Mouse (Mus musculus) limb, embryonic 11.5 days (tissue): Measurements from ENCODE around the gene Cnot2. TPM values are rescaled to one million over a fixed set of nuclear protein-coding genes. Genes with fewer than 3 reads are reported as not detected.
"Not testable (repeated sequence)": the region's sequence is repeated elsewhere in the genome, so short reads cannot be mapped to it uniquely, and the experiment has no call there.

Experiments used
- ATAC-seq: fragments of 200-750 bp; cut with Nextera tagmentation; 2 replicates; pipeline ENCODE4 v1.8.0; 2017; ENCODE audit warnings: low read depth; ENCODE audit not compliant: insufficient number of reproducible peaks, low FRiP score, low TSS enrichment
- DNase-seq: peaks from one replicate; pipeline ENCODE4 v3.0.0-alpha.2; 2015; ENCODE audit warnings: low spot score
- H3K27ac ChIP-seq: fragments of 300-500 bp; sonication (generic); replicated peaks from 2 replicates; pipeline ENCODE4 v1.5.1; 2014; ENCODE audit warnings: low read depth, mild to moderate bottlenecking, low read length
- H3K27me3 ChIP-seq: fragments of 300-500 bp; sonication (generic); 2 replicates; pipeline ENCODE4 v1.6.1; 2014; ENCODE audit warnings: mild to moderate bottlenecking, low read length, mixed read lengths; ENCODE audit not compliant: control insufficient read depth, insufficient read depth
- H3K36me3 ChIP-seq: fragments of 300-500 bp; sonication (generic); 2 replicates; pipeline ENCODE4 v1.6.1; 2014; ENCODE audit warnings: mild to moderate bottlenecking, low read length, moderate library complexity, mixed read lengths; ENCODE audit not compliant: control insufficient read depth, insufficient read depth
- H3K4me1 ChIP-seq: fragments of 300-500 bp; sonication (generic); 2 replicates; pipeline ENCODE4 v1.6.1; 2014; ENCODE audit warnings: low read length, mixed read lengths; ENCODE audit not compliant: control insufficient read depth, insufficient read depth
- H3K4me2 ChIP-seq: fragments of 300-500 bp; sonication (generic); 2 replicates; pipeline ENCODE4 v1.6.1; 2014; ENCODE audit warnings: low read depth, mild to moderate bottlenecking, moderate library complexity; ENCODE audit not compliant: severe bottlenecking
- H3K4me3 ChIP-seq: fragments of 300-500 bp; sonication (generic); 2 replicates; pipeline ENCODE4 v1.5.1; 2014; ENCODE audit warnings: low read depth, low read length
- H3K9ac ChIP-seq: fragments of 300-500 bp; sonication (generic); 2 replicates; pipeline ENCODE4 v1.6.1; 2014; ENCODE audit warnings: mild to moderate bottlenecking, low read length
- H3K9me3 ChIP-seq: fragments of 300-500 bp; sonication (generic); 2 replicates; pipeline ENCODE4 v1.6.1; 2016; ENCODE audit warnings: low read length; ENCODE audit not compliant: control insufficient read depth
- WGBS: fragments of 180-500 bp; shearing (Covaris S2); extraction: QIAGEN DNeasy Blood & Tissue Kit; methylation state at CpG from one replicate; pipeline ENCODE4 v1.1.7; 2014; 5-methylcytosine and 5-hydroxymethylcytosine counted together
- polyA plus RNA-seq: library from polyadenylated mRNA; unstranded; fragments of >200 nt; fragmentation: Nextera tagmentation; extraction: Ambion mirVana; gene quantifications from 2 replicates; pipeline ENCODE4 v1.2.1, GENCODE M21; 2014

Cnot2 gene
- polyA plus RNA-seq, 1 experiment from 2014 or later: 162 TPM

DNA sequence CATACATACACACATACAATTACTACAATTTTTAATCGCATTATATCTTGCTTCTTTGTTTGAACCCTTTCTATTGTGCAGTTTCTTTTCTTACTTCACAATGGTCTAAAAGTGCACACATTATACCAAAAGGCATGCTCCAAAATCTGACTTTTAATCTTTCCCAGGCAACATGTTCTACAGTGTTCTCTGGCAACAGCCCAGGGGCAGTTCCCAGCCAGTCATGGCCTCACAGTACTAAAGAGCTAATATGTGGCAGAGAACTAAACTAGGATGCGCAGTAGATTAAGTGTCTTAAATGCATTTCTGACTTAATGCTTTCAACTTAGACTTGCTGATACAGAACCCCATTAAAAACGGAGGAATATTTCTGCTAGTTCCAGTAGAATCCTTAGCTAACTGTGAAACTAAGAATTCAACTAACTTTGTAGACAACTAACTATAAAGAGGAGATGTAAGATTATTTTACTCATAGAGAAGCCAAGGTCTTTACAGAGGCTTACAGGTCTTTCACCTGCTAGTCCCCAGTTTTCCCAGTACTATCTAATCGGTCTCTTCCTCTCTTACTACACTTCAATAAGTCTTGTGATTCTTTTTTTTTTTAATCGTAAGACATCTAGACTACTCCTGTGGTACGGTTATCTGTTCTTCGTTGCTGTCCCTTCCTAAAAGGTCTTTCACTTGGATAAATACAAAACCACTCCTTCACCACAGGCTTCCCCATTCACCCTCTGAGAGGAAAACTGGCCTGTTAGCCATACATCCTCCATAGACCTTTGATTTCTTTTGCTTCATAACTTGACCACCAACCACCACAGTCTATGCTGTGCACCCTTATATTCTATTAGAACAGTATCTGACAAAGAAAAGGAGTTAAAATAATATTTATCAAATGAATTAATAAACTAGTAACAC is 13.6 kb downstream of the Cnot2 start:
- Histone ChIP-seq H3K4me2 (no peak overlapping the region), H3K27ac (no peak overlapping the region), H3K9me3 (no peaks in the 10 kb centered on the region), H3K4me1 (no peaks in the 10 kb centered on the region), H3K27me3 (no peaks in the 10 kb centered on the region), H3K9ac (no peak overlapping the region), H3K4me3 (no peak overlapping the region), H3K36me3 (no peaks in the 10 kb centered on the region)
- ATAC-seq (no peak), DNase-seq (no peak)
- WGBS: 91% methylated on average over 7 of the region's 7 CpGs

DNA sequence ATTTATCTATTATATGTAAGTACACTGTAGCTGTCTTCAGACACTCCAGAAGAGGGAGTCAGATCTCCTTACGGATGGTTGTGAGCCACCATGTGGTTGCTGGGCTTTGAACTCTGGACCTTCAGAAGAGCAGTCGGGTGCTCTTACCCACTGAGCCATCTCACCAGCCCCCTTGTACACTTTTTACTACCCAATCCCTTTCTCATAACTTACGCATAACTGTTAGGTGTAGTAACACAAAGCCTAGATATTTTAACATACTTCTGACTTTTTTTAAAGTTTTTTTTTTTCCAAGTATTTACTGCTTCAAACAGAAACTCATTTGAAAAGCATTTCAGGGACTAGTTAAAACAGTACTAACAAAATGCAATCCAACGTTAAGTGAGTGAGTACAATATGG is 14.8 kb downstream of the Cnot2 start:
- H3K4me2 ChIP-seq, H3K9ac ChIP-seq, H3K27me3 ChIP-seq, H3K9me3 ChIP-seq, H3K4me3 ChIP-seq, DNase-seq, H3K36me3 ChIP-seq, H3K27ac ChIP-seq, H3K4me1 ChIP-seq, ATAC-seq: not testable (repeated sequence)
- 86% methylated on average over 4 of the region's 4 CpGs for WGBS

DNA sequence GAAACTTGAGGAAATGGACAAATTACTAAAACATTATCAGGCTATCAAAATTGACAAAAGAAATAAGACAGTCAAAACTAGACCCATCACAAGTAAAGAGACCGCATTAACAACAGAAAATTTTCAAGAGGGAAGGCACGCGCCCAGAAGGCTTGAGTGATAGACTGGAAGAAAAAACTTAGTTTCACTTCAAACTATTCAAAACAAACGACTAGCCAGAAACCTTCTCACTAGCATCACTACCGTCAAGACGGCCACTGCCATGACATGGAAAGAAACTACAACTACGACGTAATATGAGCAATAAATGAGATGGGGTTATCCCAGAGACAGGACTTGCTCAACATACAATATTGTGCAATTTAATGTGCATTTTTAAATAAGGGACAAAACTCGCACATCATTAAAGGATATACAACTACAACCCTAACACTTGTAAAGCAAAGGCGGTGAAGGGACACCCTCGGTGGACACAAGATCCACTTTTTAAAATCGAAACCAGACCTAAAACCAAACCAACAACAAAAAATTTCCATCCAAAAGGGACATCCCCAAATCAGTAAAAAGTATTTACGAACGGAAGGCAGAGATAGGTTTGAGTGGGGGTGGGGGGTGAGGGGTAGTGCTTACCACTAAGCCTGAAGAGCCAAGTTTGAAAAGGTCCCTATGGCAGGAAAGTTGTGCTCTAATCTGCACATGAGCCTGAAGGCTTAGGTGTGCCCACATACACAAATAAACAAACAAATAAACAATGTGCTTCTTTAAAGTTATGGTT is 16.3 kb downstream of the Cnot2 start:
- no peak for ATAC-seq
- no peaks in the 10 kb centered on the region for H3K36me3 ChIP-seq
- H3K4me2 ChIP-seq: no peak overlapping the region
- no peak overlapping the region for H3K9ac ChIP-seq
- H3K27me3 ChIP-seq: no peaks in the 10 kb centered on the region
- H3K4me1 ChIP-seq: no peaks in the 10 kb centered on the region
- 94% methylated on average over 14 of the region's 14 CpGs for WGBS
- H3K4me3 ChIP-seq: no peak overlapping the region
- H3K9me3 ChIP-seq: no peaks in the 10 kb centered on the region
- H3K27ac ChIP-seq: no peak overlapping the region
- no peak for DNase-seq

DNA sequence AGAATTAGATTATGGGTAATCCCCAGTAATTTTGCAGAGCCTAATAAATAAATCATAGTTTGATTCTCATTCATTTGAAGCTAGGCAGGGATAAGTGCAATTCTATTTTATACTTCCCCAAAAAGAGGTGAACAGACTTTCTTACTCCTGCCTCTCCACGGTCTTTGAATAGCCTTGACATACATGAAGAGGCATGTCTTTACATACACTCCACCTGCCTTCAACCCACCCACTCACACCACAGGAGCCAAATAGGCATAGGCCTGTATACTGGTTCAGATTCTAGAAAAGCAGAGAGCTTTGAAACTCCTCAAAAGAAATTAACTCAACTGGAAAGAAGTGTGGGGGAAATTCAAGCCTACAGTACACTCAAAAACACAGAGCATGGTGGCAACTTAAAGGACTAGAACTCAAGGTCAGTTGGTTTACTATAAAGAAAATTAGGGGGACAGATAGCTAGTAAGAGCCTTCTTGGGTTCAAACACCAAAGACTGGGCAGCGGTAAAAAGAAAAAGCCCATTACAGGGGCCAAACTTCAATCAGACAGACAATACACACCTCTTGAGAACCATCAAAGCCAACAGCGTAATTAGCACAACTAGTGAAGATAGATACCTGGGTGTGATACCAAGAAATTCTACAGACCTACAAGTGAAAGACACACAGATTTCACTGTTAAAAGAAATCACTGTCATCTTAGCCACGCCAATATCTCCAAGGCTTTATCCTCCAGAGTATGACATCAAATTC is 18.4 kb downstream of the Cnot2 start:
- H3K36me3 ChIP-seq: peaks cover 1% of the 10 kb centered on the region; the same call in 1 of the 2 replicates
- H3K4me3 ChIP-seq: no peak overlapping the region
- no peak overlapping the region for H3K9ac ChIP-seq
- no peaks in the 10 kb centered on the region for H3K4me1 ChIP-seq
- 64% methylated on average over 4 of the region's 4 CpGs for WGBS
- no peaks in the 10 kb centered on the region for H3K27me3 ChIP-seq
- H3K4me2 ChIP-seq: no peak overlapping the region
- H3K27ac ChIP-seq: no peak overlapping the region
- no peaks in the 10 kb centered on the region for H3K9me3 ChIP-seq
- no peak for DNase-seq
- no peak for ATAC-seq

DNA sequence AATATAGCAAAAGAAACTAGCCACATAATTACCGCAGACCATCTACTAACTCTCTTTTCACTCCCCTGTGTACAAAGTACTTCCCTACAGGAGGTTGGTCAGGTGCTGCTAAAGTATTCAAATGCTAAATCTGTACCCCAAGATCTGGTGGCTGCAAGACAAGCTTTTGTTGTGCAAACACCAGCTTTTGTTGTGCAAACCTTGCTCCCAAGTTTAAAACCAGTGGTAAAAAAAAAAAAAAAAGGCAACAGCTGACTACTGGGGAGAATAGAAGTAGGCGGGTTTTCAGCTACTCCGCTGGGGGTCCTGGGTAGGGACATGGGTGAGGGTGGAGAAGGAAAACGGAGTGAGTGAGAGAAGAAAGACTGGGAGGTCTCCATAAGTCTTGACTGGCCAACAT is 19.1 kb downstream of the Cnot2 start:
- Histone ChIP-seq H3K36me3 (peaks cover 3% of the 10 kb centered on the region; the same call in 1 of the 2 replicates), H3K9ac (no peak overlapping the region), H3K27me3 (no peaks in the 10 kb centered on the region), H3K4me1 (no peaks in the 10 kb centered on the region), H3K4me3 (no peak overlapping the region), H3K9me3 (no peaks in the 10 kb centered on the region; the same call in 1 of the 2 replicates), H3K4me2 (no peak overlapping the region), H3K27ac (no peak overlapping the region)
- DNase-seq: no peak
- no peak for ATAC-seq
- 44% methylated on average over 4 of the region's 4 CpGs for WGBS

DNA sequence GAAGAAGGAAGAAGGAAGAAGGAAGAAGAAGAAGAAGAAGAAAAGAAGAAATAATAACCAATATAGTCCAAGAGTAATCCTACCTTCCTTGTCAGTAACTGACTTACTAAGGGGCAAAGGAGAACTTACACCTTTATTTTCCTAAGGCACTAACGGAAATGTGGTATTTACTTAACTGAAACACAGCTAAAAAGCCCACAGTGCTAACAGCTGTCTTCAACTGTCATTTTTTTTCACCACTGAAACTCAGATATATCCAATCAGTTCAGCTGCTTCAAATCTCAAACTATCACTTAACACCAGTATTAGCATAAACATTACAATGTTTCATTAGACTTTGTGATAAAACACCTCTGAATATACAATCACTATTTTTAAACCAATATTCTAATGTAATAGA is 22.1 kb downstream of the Cnot2 start:
- ATAC-seq: no peak
- no peak for DNase-seq
- Histone ChIP-seq H3K4me1 (no peaks in the 10 kb centered on the region), H3K4me3 (no peak overlapping the region), H3K36me3 (peaks cover 3% of the 10 kb centered on the region; the same call in 1 of the 2 replicates), H3K9ac (no peak overlapping the region), H3K4me2 (no peak overlapping the region), H3K9me3 (no peaks in the 10 kb centered on the region; the same call in 1 of the 2 replicates), H3K27ac (no peak overlapping the region), H3K27me3 (no peaks in the 10 kb centered on the region)
- 92% methylated on average over 1 of the region's 1 CpGs for WGBS

DNA sequence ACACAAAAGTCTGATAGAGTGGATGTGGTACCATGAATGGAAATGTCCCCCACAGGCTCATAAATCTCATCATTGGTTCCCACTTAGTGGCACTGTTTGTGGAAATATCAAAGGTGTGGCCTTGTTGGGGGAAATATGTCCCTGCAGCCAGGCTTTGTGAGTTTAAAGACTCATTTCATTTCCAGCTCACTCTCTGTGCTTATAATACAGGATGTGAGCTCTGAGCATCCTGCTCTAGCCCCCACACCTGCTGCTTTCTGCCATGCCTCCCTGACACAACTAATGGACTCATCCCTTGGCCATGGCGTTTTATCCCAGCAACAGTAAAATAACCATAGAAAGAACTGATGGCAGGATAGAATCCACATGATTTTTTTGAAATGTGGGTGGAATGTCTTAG is 24.1 kb downstream of the Cnot2 start:
- H3K4me2 ChIP-seq: no peak overlapping the region
- no peak overlapping the region for H3K4me3 ChIP-seq
- no peaks in the 10 kb centered on the region for H3K27me3 ChIP-seq
- no peak overlapping the region for H3K27ac ChIP-seq
- no peaks in the 10 kb centered on the region for H3K4me1 ChIP-seq
- no peak overlapping the region for H3K9ac ChIP-seq
- no peaks in the 10 kb centered on the region; the same call in 1 of the 2 replicates for H3K9me3 ChIP-seq
- no peak for DNase-seq
- 96% methylated on average over 1 of the region's 1 CpGs for WGBS
- no peak for ATAC-seq
- H3K36me3 ChIP-seq: peaks cover 3% of the 10 kb centered on the region; the same call in 1 of the 2 replicates

DNA sequence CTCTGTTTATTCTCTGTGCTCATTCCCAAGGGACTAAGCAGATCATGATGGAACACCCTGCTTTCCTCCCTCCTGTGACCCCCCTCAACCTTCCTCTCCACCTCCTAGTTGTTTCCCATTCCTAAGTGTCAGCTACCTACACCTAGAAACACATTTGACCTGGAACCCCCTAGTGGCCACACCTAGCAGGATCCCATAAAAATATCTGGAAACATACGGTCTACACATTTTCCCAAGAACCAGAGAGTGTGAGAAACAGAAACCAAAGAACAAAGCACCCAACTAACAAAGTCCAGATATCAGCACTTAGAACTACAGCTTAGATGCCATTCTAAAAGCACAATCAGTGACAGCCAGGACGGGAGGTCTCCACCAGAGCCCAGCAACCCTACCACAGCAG is 26.9 kb downstream of the Cnot2 start:
- DNase-seq (no peak), ATAC-seq (no peak)
- WGBS: 33% methylated on average over 2 of the region's 2 CpGs
- Histone ChIP-seq H3K4me2 (no peak overlapping the region), H3K4me3 (no peak overlapping the region), H3K9me3 (no peaks in the 10 kb centered on the region; the same call in 1 of the 2 replicates), H3K9ac (no peak overlapping the region), H3K27ac (no peak overlapping the region), H3K4me1 (no peaks in the 10 kb centered on the region), H3K27me3 (no peaks in the 10 kb centered on the region), H3K36me3 (peaks cover 3% of the 10 kb centered on the region; the same call in 1 of the 2 replicates)
